Mouse (Mus musculus) MEL (cell line): ENCODE results near the gene Kiss1r. TPM values are rescaled to one million over a fixed set of nuclear protein-coding genes. Genes with fewer than 3 reads are reported as not detected.

ENCODE experiments used
- DNase-seq: peaks from one replicate; pipeline ENCODE4 v3.0.0; 2011; ENCODE audit warnings: low read depth, low spot score
- H3K27ac ChIP-seq: 2 replicates; pipeline ENCODE4 v1.5.1; 2012; ENCODE audit warnings: low read depth, mild to moderate bottlenecking, control low read depth, low read length, moderate library complexity; ENCODE audit not compliant: control insufficient read depth
- H3K27me3 ChIP-seq, 2 experiments: fragments of 150-350 bp in 1 of 2; sonication (generic) in 1 of 2; 2 replicates each; pipeline ENCODE4 v1.6.1; 2012; ENCODE audit warnings: low read length in 2 of 2, mild to moderate bottlenecking in 2 of 2, improper control_type of control experiment in 1 of 2, moderate library complexity in 1 of 2; ENCODE audit not compliant: insufficient read depth in 2 of 2, control insufficient read depth in 1 of 2
- H3K36me3 ChIP-seq, 2 experiments: 2 replicates each; pipeline ENCODE4 v1.6.1; 2012 to 2014; ENCODE audit warnings: low read length in 2 of 2, improper control_type of control experiment in 1 of 2, inconsistent platforms in 1 of 2, mild to moderate bottlenecking in 1 of 2; ENCODE audit not compliant: insufficient read depth in 2 of 2, control insufficient read depth in 1 of 2
- H3K4me1 ChIP-seq, 2 experiments: fragments of 150-350 bp in 1 of 2; sonication (generic) in 1 of 2; 2 replicates each; pipeline ENCODE4 v1.6.1; 2012; ENCODE audit warnings: low read length in 2 of 2, improper control_type of control experiment in 1 of 2, mild to moderate bottlenecking in 1 of 2; ENCODE audit not compliant: insufficient read depth in 2 of 2, control insufficient read depth in 1 of 2
- H3K4me3 ChIP-seq, 2 experiments: fragments of 150-350 bp in 1 of 2; sonication (generic) in 1 of 2; 2 replicates each; pipeline ENCODE4 v1.5.1; 2012; ENCODE audit warnings: low read depth in 2 of 2, low read length in 2 of 2, mild to moderate bottlenecking in 2 of 2, moderate library complexity in 2 of 2, control low read depth in 1 of 2, improper control_type of control experiment in 1 of 2; ENCODE audit not compliant: control insufficient read depth in 1 of 2, insufficient read depth in 1 of 2
- H3K79me2 ChIP-seq: 2 replicates; pipeline ENCODE4 v1.6.1; 2012; ENCODE audit warnings: mild to moderate bottlenecking, low read length, moderate library complexity; ENCODE audit not compliant: control insufficient read depth, poor library complexity, insufficient read depth
- H3K9ac ChIP-seq: 2 replicates; pipeline ENCODE4 v1.6.1; 2012; ENCODE audit warnings: low read depth, mild to moderate bottlenecking, control low read depth, low read length, moderate library complexity; ENCODE audit not compliant: control insufficient read depth, poor library complexity, severe bottlenecking
- H3K9me3 ChIP-seq: fragments of 150-350 bp; sonication (generic); replicated peaks from 2 replicates; pipeline ENCODE4 v1.6.1; 2012; ENCODE audit warnings: mild to moderate bottlenecking, low read length, improper control_type of control experiment, moderate library complexity; ENCODE audit not compliant: insufficient read depth
- CTCF ChIP-seq, 3 experiments: IDR thresholded peaks in 2 of 3; conservative IDR thresholded peaks in 1 of 3; 2 replicates each; pipeline ENCODE4 v1.5.1; 2011 to 2012; ENCODE audit warnings: low read length in 3 of 3, low read depth in 2 of 3, mild to moderate bottlenecking in 2 of 3, improper control_type of control experiment in 1 of 3, inconsistent platforms in 1 of 3, mixed read lengths in 1 of 3, moderate library complexity in 1 of 3; ENCODE audit not compliant: control insufficient read depth in 1 of 3, insufficient read depth in 1 of 3, poor library complexity in 1 of 3, severe bottlenecking in 1 of 3
- ELF1 ChIP-seq: IDR thresholded peaks from 2 replicates; pipeline ENCODE4 v1.6.1; 2014; ENCODE audit warnings: low read depth, mild to moderate bottlenecking, inconsistent platforms, low read length, improper control_type of control experiment, moderate library complexity
- GABPA ChIP-seq: IDR thresholded peaks from 2 replicates; pipeline ENCODE4 v1.6.1; 2012; ENCODE audit warnings: low read depth, mild to moderate bottlenecking, inconsistent platforms, low read length, improper control_type of control experiment, moderate library complexity
- GATA1 ChIP-seq: IDR thresholded peaks from 2 replicates; pipeline ENCODE4 v1.6.1; 2011; ENCODE audit warnings: low read depth, low read length, improper control_type of control experiment
- KAT2A ChIP-seq: conservative IDR thresholded peaks from 2 replicates; pipeline ENCODE4 v1.6.1; 2012; ENCODE audit warnings: low read depth, low read length, improper control_type of control experiment, inconsistent platforms
- MAFK ChIP-seq: IDR thresholded peaks from 2 replicates; pipeline ENCODE4 v1.6.1; 2011; ENCODE audit warnings: low read depth, mild to moderate bottlenecking, low read length, improper control_type of control experiment, borderline replicate concordance
- MAX ChIP-seq: IDR thresholded peaks from 2 replicates; pipeline ENCODE4 v1.6.1; 2011; ENCODE audit warnings: low read length, improper control_type of control experiment
- MAZ ChIP-seq: IDR thresholded peaks from 2 replicates; pipeline ENCODE4 v1.6.1; 2012; ENCODE audit warnings: low read depth, mild to moderate bottlenecking, inconsistent platforms, low read length, improper control_type of control experiment
- MEF2A ChIP-seq: IDR thresholded peaks from 2 replicates; pipeline ENCODE4 v1.6.1; 2014; ENCODE audit warnings: low read depth, mild to moderate bottlenecking, inconsistent platforms, low read length, improper control_type of control experiment; ENCODE audit not compliant: poor library complexity, insufficient replicate concordance, severe bottlenecking; ENCODE audit errors: extremely low read depth
- MXI1 ChIP-seq: IDR thresholded peaks from 2 replicates; pipeline ENCODE4 v1.6.1; 2011; ENCODE audit warnings: mild to moderate bottlenecking, low read depth, low read length, improper control_type of control experiment
- MYB ChIP-seq: IDR thresholded peaks from 2 replicates; pipeline ENCODE4 v1.6.1; 2011; ENCODE audit warnings: mild to moderate bottlenecking, low read depth, low read length, improper control_type of control experiment
- POLR2AphosphoS2 ChIP-seq: IDR thresholded peaks from 2 replicates; pipeline ENCODE4 v1.6.1; 2011; ENCODE audit warnings: low read length, improper control_type of control experiment
- POLR2AphosphoS5 ChIP-seq: IDR thresholded peaks from 2 replicates; pipeline ENCODE4 v1.6.1; 2012; ENCODE audit warnings: low read depth, borderline replicate concordance, mild to moderate bottlenecking, inconsistent platforms, low read length, moderate library complexity, mixed read lengths
- RAD21 ChIP-seq: IDR thresholded peaks from 2 replicates; pipeline ENCODE4 v1.6.1; 2011; ENCODE audit warnings: mild to moderate bottlenecking, low read depth, low read length, improper control_type of control experiment
- SMC3 ChIP-seq: IDR thresholded peaks from 2 replicates; pipeline ENCODE4 v1.6.1; 2011; ENCODE audit warnings: low read depth, low read length, improper control_type of control experiment
- TBP ChIP-seq: IDR thresholded peaks from 2 replicates; pipeline ENCODE4 v1.8.0; 2011; ENCODE audit warnings: low read depth, low read length, improper control_type of control experiment
- ZC3H11A ChIP-seq: IDR thresholded peaks from 2 replicates; pipeline ENCODE4 v1.6.1; 2012; ENCODE audit warnings: low read depth, mild to moderate bottlenecking, inconsistent platforms, low read length, improper control_type of control experiment
- ZKSCAN1 ChIP-seq: IDR thresholded peaks from 2 replicates; pipeline ENCODE4 v1.6.1; 2012; ENCODE audit warnings: low read depth, mild to moderate bottlenecking, inconsistent platforms, low read length, improper control_type of control experiment, moderate library complexity
- ZMIZ1 ChIP-seq: IDR thresholded peaks from 2 replicates; pipeline ENCODE4 v1.6.1; 2012; ENCODE audit warnings: low read depth, mild to moderate bottlenecking, inconsistent platforms, low read length, improper control_type of control experiment, moderate library complexity
- ZNF384 ChIP-seq: IDR thresholded peaks from 2 replicates; pipeline ENCODE4 v1.6.1; 2012; ENCODE audit warnings: low read depth, mild to moderate bottlenecking, inconsistent platforms, low read length, improper control_type of control experiment
- polyA plus RNA-seq, 2 experiments: library from polyadenylated mRNA; stranded (reverse) in 1 of 2; unstranded in 1 of 2; fragments of >175 nt in 1 of 2; fragments of >200 nt in 1 of 2; gene quantifications; 2 replicates each; pipeline versions ENCODE4 v1.2.1 to v1.2.4; 2012; ENCODE audit warnings: low replicate concordance in 2 of 2, low read depth in 1 of 2; ENCODE audit not compliant: insufficient read length in 2 of 2, insufficient read depth in 1 of 2, missing spikeins in 1 of 2
- total RNA-seq: library from RNA; depleted of rRNA; stranded (reverse); fragments of 300-350 nt; gene quantifications from 2 replicates; pipeline ENCODE4 v1.2.3, GENCODE M21; 2012

Gene Kiss1r
- total and polyA plus RNA-seq, 3 experiments, result 9.1 to 23.5 TPM; not detected in 1

DNA sequence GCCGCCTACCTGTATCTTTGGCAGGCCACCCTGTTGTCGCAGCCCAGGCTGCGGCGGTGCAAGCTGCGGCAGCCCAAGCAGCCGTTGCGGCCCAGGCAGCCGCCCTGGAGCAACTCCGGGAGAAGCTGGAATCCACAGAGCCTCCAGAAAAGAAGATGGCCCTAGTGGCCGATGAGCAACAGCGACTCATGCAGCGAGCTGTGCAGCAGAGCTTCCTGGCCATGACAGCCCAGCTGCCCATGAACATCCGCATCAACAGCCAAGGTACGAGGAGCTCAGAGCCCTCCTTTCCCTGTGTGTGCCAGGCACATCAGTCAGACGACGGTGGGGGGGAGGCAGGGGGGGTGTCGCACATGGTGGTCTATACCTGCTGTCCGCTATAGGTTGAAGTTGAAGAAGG is 33.9 kb downstream of the Kiss1r start:
- no peaks in the 10 kb centered on the region for H3K36me3 ChIP-seq

GRCm38 (mm10) chr10:79953946-79954345 is 37.2 kb downstream of the Kiss1r start:
- TF ChIP-seq SMC3 (peak; percentile 68), POLR2AphosphoS5 (no peak), CTCF (IDR thresholded peaks at IDR 0.05 in 2 of 3, conservative IDR thresholded peaks at IDR 0.05 in 1 of 3; ENCODE audit: control insufficient read depth in 1 of 3, insufficient read depth in 1 of 3, low read depth in 2 of 3, low read length in 3 of 3, poor library complexity in 1 of 3, severe bottlenecking in 1 of 3) (peak; percentile 64 to 80 (median 69)), MYB (no peak), RAD21 (peak; percentile 48), ZC3H11A (0 out of 2 replicates have a peak, but pooled peaks have one; percentile 34)
- H3K4me3 ChIP-seq, result no peak overlapping the region
- no peak overlapping the region for H3K27ac ChIP-seq
- peak; percentile 32 for DNase-seq
- no peaks in the 10 kb centered on the region for H3K9me3 ChIP-seq
- no peaks in the 10 kb centered on the region for H3K36me3 ChIP-seq
- H3K9ac ChIP-seq, result no peak overlapping the region
- H3K4me1 ChIP-seq, result 0 out of 4 replicates have a peak, but pooled peaks cover 0 to 2% of the 10 kb centered on the region in 2 experiments
- no peaks in the 10 kb centered on the region for H3K27me3 ChIP-seq
- H3K79me2 ChIP-seq, result no peaks in the 10 kb centered on the region

More for the DNA sequence above, 33.9 kb downstream of the Kiss1r start:
- H3K4me3 ChIP-seq, result no peak overlapping the region
- no peaks in the 10 kb centered on the region for H3K4me1 ChIP-seq
- no peaks in the 10 kb centered on the region for H3K9me3 ChIP-seq
- no peaks in the 10 kb centered on the region for H3K27me3 ChIP-seq
- no peak for TF ChIP-seq MYB
- TF ChIP-seq MXI1, result no peak
- no peak for TF ChIP-seq POLR2AphosphoS2
- TF ChIP-seq GABPA, result no peak
- TF ChIP-seq KAT2A, result no peak
- TF ChIP-seq MAZ, result no peak
- TF ChIP-seq TBP, result no peak
- TF ChIP-seq ELF1, result no peak
- TF ChIP-seq GATA1, result no peak
- no peak for TF ChIP-seq ZNF384
- no peak for TF ChIP-seq MAFK
- TF ChIP-seq MEF2A, result no peak
- no peak for TF ChIP-seq ZMIZ1
- TF ChIP-seq ZKSCAN1, result no peak
- no peak for TF ChIP-seq POLR2AphosphoS5
- TF ChIP-seq MAX, result no peak
- H3K9ac ChIP-seq, result no peak overlapping the region
- H3K79me2 ChIP-seq, result no peaks in the 10 kb centered on the region
- no peak for DNase-seq
- no peak overlapping the region for H3K27ac ChIP-seq
